9 mouse cellular contexts compared by ENCODE assay signal in genomic region chr14:118635493-118636183, GRCm38 (mm10).
DNase-seq lines count a peak whose midpoint lies in the region; ATAC-seq and TF ChIP-seq lines count a peak whose summit lies in the region.
"Had no signal": no experiment of that assay in that cellular context is flagged by ENCODE, and none has a peak within 500 bp of the region (broad histone marks: within the 10 kb centered on the region; RNA-seq: fewer than 3 reads in every experiment).

No protein-coding gene starts in this region.

- ATAC-seq in erythroblast, adult 5-6 weeks (replicated peaks; ENCODE audit: low FRiP score, poor library complexity, severe bottlenecking) = peak; percentile 22; the same call in 1 of the 2 replicates

- peaks cover 3% of the 10 kb centered on the region; the same call in 1 of the 2 replicates for H3K4me1 ChIP-seq in small intestine, adult 2 months (ENCODE audit: control insufficient read depth, insufficient read depth, insufficient read length, low read length)

- H3K27ac ChIP-seq in small intestine, adult 2 months (ENCODE audit: insufficient read depth, low read depth, low read length) = peak overlapping the region; percentile 66
- H3K27ac ChIP-seq: limb, embryonic 12.5 days had no signal

- no peaks in the 10 kb centered on the region for H3K36me3 ChIP-seq in small intestine, adult 2 months (ENCODE audit: control insufficient read depth, insufficient read depth, low read length)
- H3K36me3 ChIP-seq: limb, embryonic 12.5 days had no signal

- 13% methylated on average over 15 of the region's 15 CpGs for WGBS in small intestine, adult 2 months

- DNase-seq in 3134 (ENCODE audit: extremely low read depth, insufficient read length, low spot score) (peak; percentile 69), adipocyte (ENCODE audit: low spot score) (peak; percentile 77)
- peak; percentile 66 to 73 for DNase-seq in heart, postnatal 14 days
- DNase-seq in kidney, postnatal 25 days = peak; percentile 91 to 95
- peak; percentile 76 for DNase-seq in lung, postnatal 14 days
- DNase-seq in embryo, embryonic 10.5 days (ENCODE audit: low spot score) = no peak

- intact Hi-C loops in heart, postnatal 14 days (cut with DNase I) = loop anchor here (5.0 kb wide), 2 partner anchors 67 to 132 kb away; no protein-coding TSS in a partner anchor

- TF ChIP-seq POLR2A in small intestine, adult 2 months (IDR thresholded peaks at IDR 0.05; ENCODE audit: low read depth, low read length) = no peak

- TF ChIP-seq CTCF in small intestine, adult 2 months (IDR thresholded peaks at IDR 0.05; ENCODE audit: extremely low read depth, insufficient read length, insufficient replicate concordance, low read depth, low read length) = no peak

- peak overlapping the region; percentile 9 for H3K4me3 ChIP-seq in small intestine, adult 2 months (ENCODE audit: low read depth, low read length)
- H3K4me3 ChIP-seq: limb, embryonic 12.5 days had no signal

- H3K27me3 ChIP-seq in small intestine, adult 2 months (ENCODE audit: control insufficient read depth, insufficient read depth, low read length) = no peaks in the 10 kb centered on the region
- H3K27me3 ChIP-seq: limb, embryonic 12.5 days had no signal
